Mouse (Mus musculus): ENCODE measurements around the gene Ppm1h.

DNA sequence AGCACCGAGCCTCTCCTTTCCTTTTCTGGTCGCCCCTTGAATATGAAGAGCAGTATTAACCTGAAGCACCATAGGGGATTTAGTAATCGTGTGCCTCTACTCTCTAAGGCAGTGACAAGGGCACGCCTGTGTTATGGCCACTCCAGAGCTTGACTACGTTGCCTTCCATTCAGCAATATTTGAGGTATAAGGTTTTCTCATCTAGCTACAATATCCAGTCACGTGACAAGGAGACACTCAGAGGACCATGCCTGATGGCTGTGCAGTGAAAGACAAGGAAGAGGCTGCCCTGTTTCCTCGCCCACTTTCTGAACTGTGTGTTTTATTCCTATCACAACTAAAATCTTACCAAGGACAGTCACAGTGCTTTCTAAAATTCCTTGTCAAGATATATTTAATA, 309.8 kb downstream of the Ppm1h start:
- TF ChIP-seq POLR2A (IDR thresholded peaks at IDR 0.05; ENCODE audit: borderline replicate concordance, control insufficient read depth, low read depth, low read length) (no peak), CTCF (IDR thresholded peaks at IDR 0.05; ENCODE audit: control insufficient read depth, insufficient read depth, low read length) (no peak)

Measured in bone marrow, adult 2 months (tissue).